ENCODE assay signal across 8 mouse cellular contexts in the genomic region with DNA sequence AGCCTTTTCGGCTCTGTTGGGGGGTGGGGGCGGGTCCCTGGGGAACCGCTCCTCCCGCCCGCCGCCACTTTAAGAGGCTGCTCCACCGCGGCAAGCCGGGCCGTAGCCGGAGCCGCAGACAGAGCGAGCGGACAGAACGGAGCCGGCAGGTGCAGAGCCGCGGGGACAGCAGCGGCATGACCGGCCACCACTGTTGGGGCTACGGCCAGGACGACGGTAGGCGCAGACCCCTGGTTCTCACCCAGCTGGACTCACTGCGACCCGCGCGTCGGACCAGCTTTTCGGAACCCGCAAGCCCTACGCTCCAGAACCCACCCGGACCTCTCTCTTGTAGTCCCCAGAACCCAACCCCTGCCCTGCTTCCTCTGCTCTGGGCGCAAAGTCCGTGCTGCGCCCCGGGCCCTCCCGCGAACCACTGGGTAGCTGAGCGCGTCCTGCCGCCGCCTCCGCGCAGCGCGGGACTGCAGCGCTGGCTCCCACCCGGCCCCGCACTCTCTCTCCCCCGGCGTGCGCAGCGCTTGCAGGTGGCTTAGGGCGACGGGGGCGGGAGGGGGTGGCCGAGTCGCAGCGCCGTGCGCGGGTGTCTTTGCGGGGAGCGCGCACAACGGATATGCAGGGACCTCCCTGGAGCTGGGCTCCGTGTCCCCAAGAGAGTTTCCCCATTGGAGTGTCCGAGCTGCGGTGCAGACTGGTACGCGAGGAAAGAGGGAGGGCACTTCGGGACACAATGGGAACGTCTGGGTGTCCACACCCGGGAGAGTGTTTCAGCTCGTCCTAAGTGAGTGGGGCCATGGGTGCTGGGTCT. TPM values are rescaled to one million over a fixed set of nuclear protein-coding genes. Genes with fewer than 3 reads are reported as not detected.
DNase-seq lines count a peak whose midpoint lies in the region; ATAC-seq and TF ChIP-seq lines count a peak whose summit lies in the region.

No protein-coding gene starts in this region.

- H3K36me3 ChIP-seq in ES-E14 (ENCODE audit: control insufficient read depth, insufficient read depth, low read length, poor library complexity, severe bottlenecking), result no peaks in the 10 kb centered on the region
- H3K36me3 ChIP-seq in embryonic facial prominence, embryonic 11.5 days (replicated peaks; ENCODE audit: control insufficient read depth, insufficient read depth, low read depth, low read length), result no peaks in the 10 kb centered on the region
- no peaks in the 10 kb centered on the region for H3K36me3 ChIP-seq in hindbrain, embryonic 13.5 days
- no peaks in the 10 kb centered on the region for H3K36me3 ChIP-seq in limb, embryonic 12.5 days
- H3K36me3 ChIP-seq in neural tube, embryonic 13.5 days, result no peaks in the 10 kb centered on the region

- no peaks in the 10 kb centered on the region for H3K9me3 ChIP-seq in ES-E14 (ENCODE audit: control insufficient read depth, insufficient read depth, low read depth, low read length)
- no peaks in the 10 kb centered on the region for H3K9me3 ChIP-seq in embryonic facial prominence, embryonic 11.5 days (replicated peaks; ENCODE audit: control insufficient read depth, low read length)
- no peaks in the 10 kb centered on the region for H3K9me3 ChIP-seq in hindbrain, embryonic 13.5 days
- H3K9me3 ChIP-seq in limb, embryonic 12.5 days, result no peaks in the 10 kb centered on the region
- no peaks in the 10 kb centered on the region for H3K9me3 ChIP-seq in neural tube, embryonic 13.5 days

- H3K4me1 ChIP-seq in ES-E14 (ENCODE audit: control insufficient read depth in 2 of 2, insufficient read depth in 2 of 2, low read length in 2 of 2, poor library complexity in 1 of 2), result no peaks in the 10 kb centered on the region
- no peaks in the 10 kb centered on the region; the same call in none of the 2 replicates for H3K4me1 ChIP-seq in embryonic facial prominence, embryonic 11.5 days (ENCODE audit: control insufficient read depth, insufficient read depth, low read length)
- peaks cover 21% of the 10 kb centered on the region for H3K4me1 ChIP-seq in hindbrain, embryonic 13.5 days (replicated peaks)
- peaks cover 11% of the 10 kb centered on the region for H3K4me1 ChIP-seq in limb, embryonic 12.5 days (replicated peaks)
- H3K4me1 ChIP-seq in neural tube, embryonic 13.5 days (replicated peaks), result peaks cover 13% of the 10 kb centered on the region

- ATAC-seq in embryonic facial prominence, embryonic 11.5 days (replicated peaks; ENCODE audit: insufficient number of reproducible peaks, low FRiP score, low TSS enrichment, low read depth), result peak; percentile 46; the same call in 1 of the 2 replicates
- peak; percentile 62 for ATAC-seq in hindbrain, embryonic 13.5 days (ENCODE audit: low FRiP score)
- ATAC-seq in limb, embryonic 12.5 days (ENCODE audit: insufficient number of reproducible peaks, insufficient read depth, low FRiP score, low TSS enrichment, low read depth), result peak; percentile 17; the same call in 1 of the 2 replicates
- ATAC-seq in neural tube, embryonic 13.5 days (ENCODE audit: low read depth), result peak; percentile 73

- WGBS in embryonic facial prominence, embryonic 11.5 days, result under 1% methylated on average over 72 of the region's 76 CpGs
- WGBS in hindbrain, embryonic 13.5 days, result under 1% methylated on average over 74 of the region's 76 CpGs
- under 1% methylated on average over 76 of the region's 76 CpGs for WGBS in limb, embryonic 12.5 days
- WGBS in neural tube, embryonic 13.5 days, result under 1% methylated on average over 76 of the region's 76 CpGs

- H3K4me2 ChIP-seq in embryonic facial prominence, embryonic 11.5 days (ENCODE audit: low read depth, low read length), result peak overlapping the region; percentile 92
- H3K4me2 ChIP-seq in hindbrain, embryonic 13.5 days, result peak overlapping the region; percentile 98
- H3K4me2 ChIP-seq in limb, embryonic 12.5 days, result peak overlapping the region; percentile 81
- H3K4me2 ChIP-seq in neural tube, embryonic 13.5 days, result peak overlapping the region; percentile 93

- H3K9ac ChIP-seq in ES-E14 (ENCODE audit: insufficient read depth, low read depth, low read length, poor library complexity, severe bottlenecking), result peak overlapping the region; percentile 56
- peak overlapping the region; percentile 39 for H3K9ac ChIP-seq in embryonic facial prominence, embryonic 11.5 days (replicated peaks; ENCODE audit: low read length)
- H3K9ac ChIP-seq in hindbrain, embryonic 13.5 days, result peak overlapping the region; percentile 74
- H3K9ac ChIP-seq in limb, embryonic 12.5 days (replicated peaks), result peak overlapping the region; percentile 54
- peak overlapping the region; percentile 64 for H3K9ac ChIP-seq in neural tube, embryonic 13.5 days

- H3K27ac ChIP-seq in ES-E14 (ENCODE audit: insufficient read depth, low read depth, low read length, poor library complexity, severe bottlenecking), result no peak overlapping the region
- H3K27ac ChIP-seq in embryonic facial prominence, embryonic 11.5 days (replicated peaks; ENCODE audit: low read depth, low read length), result no peak overlapping the region
- no peak overlapping the region for H3K27ac ChIP-seq in hindbrain, embryonic 13.5 days
- H3K27ac ChIP-seq in limb, embryonic 12.5 days, result no peak overlapping the region
- no peak overlapping the region for H3K27ac ChIP-seq in neural tube, embryonic 13.5 days (replicated peaks)

- H3K27me3 ChIP-seq in embryonic facial prominence, embryonic 11.5 days (ENCODE audit: control insufficient read depth, insufficient read depth, low read length), result peaks cover 35% of the 10 kb centered on the region
- H3K27me3 ChIP-seq in hindbrain, embryonic 13.5 days, result peaks cover 77% of the 10 kb centered on the region
- H3K27me3 ChIP-seq in limb, embryonic 12.5 days, result peaks cover 68% of the 10 kb centered on the region
- peaks cover 74% of the 10 kb centered on the region for H3K27me3 ChIP-seq in neural tube, embryonic 13.5 days

- peak overlapping the region; percentile 73 to 80 for H3K4me3 ChIP-seq in ES-E14 (ENCODE audit: insufficient read depth in 1 of 2, low read depth in 1 of 2, low read length in 2 of 2, poor library complexity in 1 of 2, severe bottlenecking in 1 of 2)
- H3K4me3 ChIP-seq in embryonic facial prominence, embryonic 11.5 days (ENCODE audit: low read depth, low read length), result peak overlapping the region; percentile 48
- H3K4me3 ChIP-seq in hindbrain, embryonic 13.5 days, result peak overlapping the region; percentile 57
- H3K4me3 ChIP-seq in limb, embryonic 12.5 days (replicated peaks), result peak overlapping the region; percentile 50
- peak overlapping the region; percentile 51 for H3K4me3 ChIP-seq in neural tube, embryonic 13.5 days

- peak; percentile 41 for DNase-seq in adrenal gland, adult 2 months
- DNase-seq in adrenal gland, postnatal 4 days (ENCODE audit: low spot score in 2 of 2), result no peak
- DNase-seq in ES-E14 (ENCODE audit: low read depth, low spot score), result no peak
- DNase-seq in embryonic facial prominence, embryonic 11.5 days (ENCODE audit: low spot score), result no peak
- no peak for DNase-seq in MN1 (ENCODE audit: low spot score)

- in situ Hi-C loops in ES-E14 (cut with MboI; ENCODE audit: low sequenced_read_pairs in 2 of 2, unreplicated experiment in 2 of 2), result no loop called here

TF ChIP-seq in ES-E14, 5 proteins besides CTCF, POLR2A, EP300 and RAD21 (continues in another document):
- TF ChIP-seq CHD2 (IDR thresholded peaks at IDR 0.05; ENCODE audit: low read depth, low read length), result no peak
- TF ChIP-seq ZC3H11A (IDR thresholded peaks at IDR 0.05; ENCODE audit: borderline replicate concordance, low read depth, low read length), result no peak
- TF ChIP-seq HCFC1 (IDR thresholded peaks at IDR 0.05; ENCODE audit: borderline replicate concordance, insufficient read depth, low read length), result no peak

RNA-seq across cellular contexts. Expression of gene Car7, which starts 6.4 kb away (rescaled TPM):
- 1 to 10 TPM; 1.9 to 4.2 TPM for total RNA-seq in adrenal gland, adult 2 months (2021)
- 13.4 and 14.5 TPM in 2 replicates for polyA plus RNA-seq in adrenal gland, adult 2 months (2012; rRNA removed)
- total RNA-seq in adrenal gland, postnatal 4 days (2021), result 1 to 10 TPM; 1.7 to 2.0 TPM
- total RNA-seq in ES-E14 (2012; rRNA removed), result 0.90 and 1.1 TPM in 2 replicates
- 0.64 and 1.5 TPM in 2 replicates for polyA plus RNA-seq in embryonic facial prominence, embryonic 11.5 days (2014; fragmentation: Nextera tagmentation; extraction: Ambion mirVana)
- 2.1 and 2.8 TPM in 2 replicates for polyA plus RNA-seq in hindbrain, embryonic 13.5 days (2015; fragmentation: Nextera tagmentation; extraction: Ambion mirVana)
- polyA plus RNA-seq in limb, embryonic 12.5 days (2016; fragmentation: Nextera tagmentation; extraction: Ambion mirVana), result 0.76 and 1.5 TPM in 2 replicates
- 2.2 and 2.3 TPM in 2 replicates for polyA plus RNA-seq in neural tube, embryonic 13.5 days (2015; fragmentation: Nextera tagmentation; extraction: Ambion mirVana)

RNA-seq across cellular contexts. Expression of gene Nae1, which starts 6.5 kb away (rescaled TPM):
- 10 to 100 TPM; 31.1 to 40.8 TPM for total RNA-seq in adrenal gland, adult 2 months (2021)
- polyA plus RNA-seq in adrenal gland, adult 2 months (2012; rRNA removed), result 1.1 and 2.0 TPM in 2 replicates
- 10 to 100 TPM; 39.6 to 48.0 TPM for total RNA-seq in adrenal gland, postnatal 4 days (2021)
- total RNA-seq in ES-E14 (2012; rRNA removed), result 29.9 and 42.8 TPM in 2 replicates
- 133 and 163 TPM in 2 replicates for polyA plus RNA-seq in embryonic facial prominence, embryonic 11.5 days (2014; fragmentation: Nextera tagmentation; extraction: Ambion mirVana)
- 109 and 115 TPM in 2 replicates for polyA plus RNA-seq in hindbrain, embryonic 13.5 days (2015; fragmentation: Nextera tagmentation; extraction: Ambion mirVana)
- 135 and 138 TPM in 2 replicates for polyA plus RNA-seq in limb, embryonic 12.5 days (2016; fragmentation: Nextera tagmentation; extraction: Ambion mirVana)
- polyA plus RNA-seq in neural tube, embryonic 13.5 days (2015; fragmentation: Nextera tagmentation; extraction: Ambion mirVana), result 108 and 113 TPM in 2 replicates

RNA-seq across cellular contexts. Expression of gene Terb1, which starts 31.2 kb away (rescaled TPM):
- total RNA-seq in adrenal gland, adult 2 months (2021), result not detected
- not detected in 2 replicates for polyA plus RNA-seq in adrenal gland, adult 2 months (2012; rRNA removed)
- total RNA-seq in adrenal gland, postnatal 4 days (2021), result under 1 TPM; 0.11 to 0.39 TPM
- 0.26 and 0.45 TPM in 2 replicates for total RNA-seq in ES-E14 (2012; rRNA removed)
- 0.35 and 0.39 TPM in 2 replicates for polyA plus RNA-seq in embryonic facial prominence, embryonic 11.5 days (2014; fragmentation: Nextera tagmentation; extraction: Ambion mirVana)
- 0.35 and 0.36 TPM in 2 replicates for polyA plus RNA-seq in hindbrain, embryonic 13.5 days (2015; fragmentation: Nextera tagmentation; extraction: Ambion mirVana)
- 0.28 and 0.70 TPM in 2 replicates for polyA plus RNA-seq in limb, embryonic 12.5 days (2016; fragmentation: Nextera tagmentation; extraction: Ambion mirVana)
- 0.18 and 0.21 TPM in 2 replicates for polyA plus RNA-seq in neural tube, embryonic 13.5 days (2015; fragmentation: Nextera tagmentation; extraction: Ambion mirVana)

RNA-seq across cellular contexts. Expression of gene Pdp2, which starts 50.3 kb away (rescaled TPM):
- total RNA-seq in adrenal gland, adult 2 months (2021), result 10 to 100 TPM; 30.7 to 37.3 TPM
- 6.5 and 7.6 TPM in 2 replicates for polyA plus RNA-seq in adrenal gland, adult 2 months (2012; rRNA removed)
- total RNA-seq in adrenal gland, postnatal 4 days (2021), result 10 to 100 TPM; 17.0 to 17.6 TPM
- 11.2 and 13.5 TPM in 2 replicates for total RNA-seq in ES-E14 (2012; rRNA removed)
- polyA plus RNA-seq in embryonic facial prominence, embryonic 11.5 days (2014; fragmentation: Nextera tagmentation; extraction: Ambion mirVana), result 14.1 and 15.6 TPM in 2 replicates
- polyA plus RNA-seq in hindbrain, embryonic 13.5 days (2015; fragmentation: Nextera tagmentation; extraction: Ambion mirVana), result 16.7 and 17.6 TPM in 2 replicates
- 13.3 and 14.7 TPM in 2 replicates for polyA plus RNA-seq in limb, embryonic 12.5 days (2016; fragmentation: Nextera tagmentation; extraction: Ambion mirVana)
- polyA plus RNA-seq in neural tube, embryonic 13.5 days (2015; fragmentation: Nextera tagmentation; extraction: Ambion mirVana), result 17.9 and 19.7 TPM in 2 replicates

Comparison
In these comparisons a context has a peak if more than half of its experiments do, and no peak if none do; other contexts are left out.
1. ATAC-seq: peak in every context shown above with its lines; median percentile 73 in neural tube, embryonic 13.5 days; 62 in hindbrain, embryonic 13.5 days; 46 in embryonic facial prominence, embryonic 11.5 days; 17 in limb, embryonic 12.5 days.
2. RNA of gene Nae1, which starts 6.5 kb away (polyA plus RNA-seq): 133 to 163 TPM in embryonic facial prominence, embryonic 11.5 days, 135 to 138 TPM in limb, embryonic 12.5 days, 109 to 115 TPM in hindbrain, embryonic 13.5 days and 108 to 113 TPM in neural tube, embryonic 13.5 days; 1.1 to 2.0 TPM in adrenal gland, adult 2 months; every median in the first group is over 10 times any median in the second.
3. Peak in every context shown above with its lines, with median percentiles within 50 percentile points of each other: H3K4me3 ChIP-seq, H3K9ac ChIP-seq and H3K4me2 ChIP-seq.